Mouse (Mus musculus) neutrophil, adult 59 days (primary cell): ENCODE data around the gene Olfr338. TPM values are rescaled to one million over a fixed set of nuclear protein-coding genes. Genes with fewer than 3 reads are reported as not detected.

Experiments
- total RNA-seq, 2 experiments: library from RNA; stranded (reverse); gene quantifications; 1 replicate in 1 of 2; 2 replicates in 1 of 2; pipeline ENCODE4 v1.2.4; 2023

The Olfr338 gene
- total RNA-seq: under 1 TPM; 0.07 to 0.09 TPM

DNA sequence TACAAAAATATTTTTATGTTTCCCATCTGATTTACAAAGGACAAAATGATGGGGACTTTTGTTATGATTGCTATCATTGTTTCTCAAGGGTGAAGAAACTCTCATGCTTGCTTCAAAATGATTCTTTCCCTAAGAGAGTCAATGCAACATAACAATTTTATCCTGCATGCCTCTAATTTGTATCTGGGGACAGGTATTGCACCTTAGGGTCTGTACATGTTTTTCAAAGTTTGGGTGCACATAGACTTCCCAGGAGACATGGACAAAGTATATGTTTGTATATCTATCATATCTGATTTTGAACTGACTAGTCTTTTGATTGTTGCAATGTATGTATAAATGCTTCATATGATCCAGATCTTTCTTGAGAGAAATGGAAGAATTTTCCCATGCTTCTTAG lies at the start of gene Olfr338:
Gene Olfr338, plus strand, starts transcription at position 301 of the 400 bp plus-strand sequence.

DNA sequence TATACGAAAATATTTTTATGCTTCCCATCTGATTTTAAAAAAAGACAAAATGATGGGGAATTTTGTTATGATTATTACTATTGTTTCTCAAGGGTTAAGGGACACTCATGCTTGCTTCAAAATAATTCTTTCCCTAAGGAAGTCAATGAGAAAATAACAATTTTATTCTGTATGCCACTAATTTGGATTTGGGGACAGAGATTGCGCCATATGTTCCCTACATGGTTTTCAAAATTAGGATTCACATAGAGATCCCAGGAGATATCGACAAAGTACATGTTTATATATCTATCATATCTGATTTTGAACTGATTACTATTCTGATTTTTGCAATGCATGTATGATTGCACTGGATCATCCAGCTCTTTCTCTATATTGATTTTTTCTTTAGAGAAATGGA lies 45.3 kb downstream of the Olfr338 start, which contains the start of gene Olfr339:
Gene Olfr339, plus strand, starts transcription at position 301 of the 400 bp plus-strand sequence.

Other genes starting within 250 kb of the Olfr338 start
- gene Mrrf, start 237.1 kb upstream of the Olfr338 start, total RNA-seq: 1 to 10 TPM; 3.4 to 5.5 TPM
- gene Rbm18, start 236.7 kb upstream of the Olfr338 start, total RNA-seq: 10 to 100 TPM; 24.3 to 26.6 TPM
- 10 to 100 TPM; 94.6 to 99.2 TPM for gene Ptgs1, start 143.1 kb upstream of the Olfr338 start, total RNA-seq
- gene Olfr339, start 45.4 kb downstream of the Olfr338 start, total RNA-seq: not detected
- not detected for gene Olfr340, start 79.1 kb downstream of the Olfr338 start, total RNA-seq
- gene Olfr341, start 108.9 kb downstream of the Olfr338 start, total RNA-seq: not detected
- gene Olfr342, start 151.5 kb downstream of the Olfr338 start, total RNA-seq: not detected
- gene Olfr344, start 193.1 kb downstream of the Olfr338 start, total RNA-seq: under 1 TPM in 1 of 2 experiments, not detected in 1; 0.04 TPM